Mouse (Mus musculus) spleen, adult 2 months (tissue): ENCODE data around the gene Phip.

ENCODE experiments used
- CTCF ChIP-seq: fragments of 200-500 bp; IDR thresholded peaks from 2 replicates; pipeline ENCODE4 v1.5.1; 2011; ENCODE audit warnings: mild to moderate bottlenecking, inconsistent platforms; ENCODE audit not compliant: insufficient read depth, insufficient read length, insufficient replicate concordance; ENCODE audit errors: extremely low read depth
- POLR2A ChIP-seq: fragments of 200-500 bp; IDR thresholded peaks from 2 replicates; pipeline ENCODE4 v1.6.1; 2011; ENCODE audit warnings: low read depth, low read length, inconsistent platforms

GRCm38 (mm10) chr9:82888645-82889044 is 86.7 kb downstream of the Phip start:
- no peak for TF ChIP-seq CTCF
- no peak for TF ChIP-seq POLR2A
